ENCODE assay signal across 7 mouse cellular contexts in the genomic region with DNA sequence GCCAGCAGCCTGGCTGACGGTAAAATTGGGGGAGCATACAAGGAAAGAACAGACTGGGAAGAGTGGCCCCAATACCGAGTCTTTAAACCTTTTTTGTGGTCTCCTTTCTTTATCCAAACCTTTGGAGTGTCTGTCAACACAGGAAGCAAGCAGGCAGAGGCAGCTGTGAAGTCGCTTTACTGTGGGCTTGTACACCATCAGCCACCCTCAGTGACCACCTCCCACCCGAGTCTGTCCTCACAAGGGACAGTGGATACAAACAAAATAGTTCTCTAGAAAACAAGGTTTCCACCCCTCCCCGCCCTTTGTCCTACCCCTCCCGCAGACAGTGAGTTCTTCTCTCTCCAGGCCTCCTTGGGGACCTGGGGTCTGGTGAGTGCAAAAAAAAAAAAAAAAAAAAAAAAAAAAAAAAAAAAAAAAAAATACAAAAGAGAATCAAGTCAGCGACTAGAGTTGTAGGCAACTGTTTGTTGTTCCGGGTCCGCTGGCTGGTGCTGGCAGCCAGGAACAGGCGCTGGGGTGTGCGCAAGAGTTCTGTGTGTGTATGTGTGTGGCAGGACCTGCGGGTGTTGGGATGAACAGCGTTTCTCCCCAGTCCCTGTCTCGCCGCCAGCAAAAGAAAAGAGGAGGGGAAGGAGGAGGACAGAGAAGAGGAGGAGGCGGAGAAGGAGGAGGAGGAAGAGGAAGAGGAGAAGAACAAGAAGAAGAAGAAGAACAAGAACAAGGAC. TPM values are rescaled to one million over a fixed set of nuclear protein-coding genes. Genes with fewer than 3 reads are reported as not detected.
DNase-seq lines count a peak whose midpoint lies in the region; ATAC-seq lines count a peak whose summit lies in the region.

No protein-coding gene starts in this region.

- intact Hi-C loops in gastrocnemius, postnatal 14 days (cut with DNase I; ENCODE audit: low total_unique reads) = no loop called here

- H3K27ac ChIP-seq in liver, embryonic 11.5 days (ENCODE audit: low read depth, low read length) = no peak overlapping the region
- no peak overlapping the region for H3K27ac ChIP-seq in embryonic facial prominence, embryonic 15.5 days (replicated peaks)
- no peak overlapping the region for H3K27ac ChIP-seq in intestine, embryonic 14.5 days (ENCODE audit: low read depth)
- no peak overlapping the region for H3K27ac ChIP-seq in neural tube, embryonic 12.5 days

- H3K4me3 ChIP-seq in liver, embryonic 11.5 days (ENCODE audit: low read depth, low read length) = peak overlapping the region; percentile 55
- H3K4me3 ChIP-seq in embryonic facial prominence, embryonic 15.5 days (replicated peaks) = peak overlapping the region; percentile 51
- H3K4me3 ChIP-seq in intestine, embryonic 14.5 days (ENCODE audit: low read depth, low read length) = peak overlapping the region; percentile 40
- peak overlapping the region; percentile 41 for H3K4me3 ChIP-seq in neural tube, embryonic 12.5 days

- H3K9me3 ChIP-seq in liver, embryonic 11.5 days (ENCODE audit: control insufficient read depth, low read length) = no peaks in the 10 kb centered on the region
- no peaks in the 10 kb centered on the region for H3K9me3 ChIP-seq in embryonic facial prominence, embryonic 15.5 days (replicated peaks)
- no peaks in the 10 kb centered on the region for H3K9me3 ChIP-seq in intestine, embryonic 14.5 days (ENCODE audit: control insufficient read depth, low read length)
- no peaks in the 10 kb centered on the region for H3K9me3 ChIP-seq in neural tube, embryonic 12.5 days

- peaks cover 6% of the 10 kb centered on the region for H3K4me1 ChIP-seq in liver, embryonic 11.5 days (replicated peaks; ENCODE audit: control insufficient read depth, insufficient read depth, low read length)
- peaks cover 21% of the 10 kb centered on the region for H3K4me1 ChIP-seq in embryonic facial prominence, embryonic 15.5 days
- no peaks in the 10 kb centered on the region for H3K4me1 ChIP-seq in intestine, embryonic 14.5 days (replicated peaks; ENCODE audit: control insufficient read depth, insufficient read depth, low read length)
- H3K4me1 ChIP-seq in neural tube, embryonic 12.5 days = peaks cover 36% of the 10 kb centered on the region

- H3K9ac ChIP-seq in liver, embryonic 11.5 days (ENCODE audit: low read depth, low read length) = no peak overlapping the region
- H3K9ac ChIP-seq in embryonic facial prominence, embryonic 15.5 days = no peak overlapping the region
- H3K9ac ChIP-seq in intestine, embryonic 14.5 days (ENCODE audit: low read length) = no peak overlapping the region
- peak overlapping the region; percentile 48; the same call in 1 of the 2 replicates for H3K9ac ChIP-seq in neural tube, embryonic 12.5 days

- H3K36me3 ChIP-seq in liver, embryonic 11.5 days (ENCODE audit: control insufficient read depth, insufficient read depth, low read length) = no peaks in the 10 kb centered on the region
- no peaks in the 10 kb centered on the region for H3K36me3 ChIP-seq in embryonic facial prominence, embryonic 15.5 days
- no peaks in the 10 kb centered on the region for H3K36me3 ChIP-seq in intestine, embryonic 14.5 days (ENCODE audit: control insufficient read depth, insufficient read depth, low read length)
- no peaks in the 10 kb centered on the region for H3K36me3 ChIP-seq in neural tube, embryonic 12.5 days

- H3K4me2 ChIP-seq in liver, embryonic 11.5 days = peak overlapping the region; percentile 97
- H3K4me2 ChIP-seq in embryonic facial prominence, embryonic 15.5 days (replicated peaks) = peak overlapping the region; percentile 97
- peak overlapping the region; percentile 89 for H3K4me2 ChIP-seq in intestine, embryonic 14.5 days (ENCODE audit: low read length)
- H3K4me2 ChIP-seq in neural tube, embryonic 12.5 days (replicated peaks) = peak overlapping the region; percentile 96

- 21% methylated on average over 16 of the region's 16 CpGs for WGBS in liver, embryonic 11.5 days
- 15% methylated on average over 16 of the region's 16 CpGs for WGBS in embryonic facial prominence, embryonic 15.5 days
- 16% methylated on average over 16 of the region's 16 CpGs for WGBS in intestine, embryonic 14.5 days
- WGBS in neural tube, embryonic 12.5 days = 20% methylated on average over 16 of the region's 16 CpGs

- peaks cover 28% of the 10 kb centered on the region for H3K27me3 ChIP-seq in liver, embryonic 11.5 days (replicated peaks; ENCODE audit: control insufficient read depth, insufficient read depth, low read length)
- H3K27me3 ChIP-seq in embryonic facial prominence, embryonic 15.5 days = peaks cover 36% of the 10 kb centered on the region
- H3K27me3 ChIP-seq in intestine, embryonic 14.5 days (replicated peaks; ENCODE audit: control insufficient read depth, insufficient read depth, low read length) = peaks cover 23% of the 10 kb centered on the region
- peaks cover 23% of the 10 kb centered on the region for H3K27me3 ChIP-seq in neural tube, embryonic 12.5 days (replicated peaks)

- no peak for ATAC-seq in liver, embryonic 11.5 days (replicated peaks; ENCODE audit: low FRiP score)
- ATAC-seq in embryonic facial prominence, embryonic 15.5 days (ENCODE audit: insufficient number of reproducible peaks, low FRiP score, low TSS enrichment, low read depth) = no peak
- ATAC-seq in intestine, embryonic 14.5 days (replicated peaks; ENCODE audit: low FRiP score, low TSS enrichment, low read depth) = no peak
- no peak for ATAC-seq in neural tube, embryonic 12.5 days (ENCODE audit: low FRiP score, low read depth)

- DNase-seq in liver, embryonic 11.5 days (ENCODE audit: low spot score) = no peak
- DNase-seq in liver = no peak
- DNase-seq in intestine, embryonic 14.5 days (ENCODE audit: low spot score) = no peak
- no peak for DNase-seq in left cerebral cortex, adult 11 months (ENCODE audit: low spot score)
- no peak for DNase-seq in gastrocnemius, postnatal 14 days

RNA-seq across cellular contexts. Expression of gene Ntng2, which starts 58.8 kb away (rescaled TPM):
- not detected in 2 replicates for polyA plus RNA-seq in liver, embryonic 11.5 days (2014; fragmentation: Nextera tagmentation; extraction: Ambion mirVana)
- polyA plus RNA-seq in embryonic facial prominence, embryonic 15.5 days (2015; fragmentation: Nextera tagmentation; extraction: Ambion mirVana) = 0.88 and 1.2 TPM in 2 replicates
- 0.14 and 1.2 TPM in 2 replicates for polyA plus RNA-seq in intestine, embryonic 14.5 days (2014; fragmentation: Nextera tagmentation; extraction: Ambion mirVana)
- 2.0 and 2.4 TPM in 2 replicates for polyA plus RNA-seq in neural tube, embryonic 12.5 days (2016; fragmentation: Nextera tagmentation; extraction: Ambion mirVana)
- total RNA-seq in gastrocnemius, postnatal 14 days (2021) = 10 to 100 TPM; 24.2 to 28.2 TPM
